Mouse (Mus musculus) ZHBTc4 (cell line): ENCODE measurements at regions not wholly inside any gene's neighbourhood (a gene's known extent, or its start where the extent isn't known, plus 50 kb on each side); places are given as distances from the start of the nearest gene placed in this dataset.
A peak's percentile ranks its signal among the peaks of the same experiment; 100 is the strongest.

Source experiments
- DNase-seq: peaks from one replicate; pipeline ENCODE4 v3.0.0-alpha.2; 2011; ENCODE audit warnings: low read depth, low spot score

GRCm38 (mm10) chr10:18907276-18907960 is 62.6 kb downstream of the Perp start:
- DNase-seq: peak; percentile 85

GRCm38 (mm10) chr10:18909307-18909706 is 64.5 kb downstream of the Perp start:
- peak; percentile 28 for DNase-seq

GRCm38 (mm10) chr10:18910898-18911297 is 66.1 kb downstream of the Perp start:
- peak; percentile 78 for DNase-seq

- DNase-seq: peak; percentile 65
Observed at GRCm38 (mm10) chr10:18917120-18917616, 72.3 kb downstream of the Perp start.

GRCm38 (mm10) chr10:18923088-18923821 is 78.4 kb downstream of the Perp start:
- DNase-seq: no peak

GRCm38 (mm10) chr10:18927811-18928210 is 83.0 kb downstream of the Perp start:
- no peak for DNase-seq

GRCm38 (mm10) chr10:18931344-18931743 is 84.1 kb downstream of the Tnfaip3 start:
- DNase-seq: no peak

GRCm38 (mm10) chr10:18941447-18941846 is 74.0 kb downstream of the Tnfaip3 start:
- DNase-seq: no peak

- peak; percentile 13 for DNase-seq
Observed at GRCm38 (mm10) chr10:18941908-18942307, 73.5 kb downstream of the Tnfaip3 start.

GRCm38 (mm10) chr10:18943296-18944075 is 72.0 kb downstream of the Tnfaip3 start:
- no peak for DNase-seq

- DNase-seq: no peak
Observed at GRCm38 (mm10) chr10:18946727-18947126, 68.7 kb downstream of the Tnfaip3 start.
